Mouse (Mus musculus) adrenal gland, postnatal 10 days (tissue): ENCODE measurements at regions not wholly inside any gene's neighbourhood (a gene's known extent, or its start where the extent isn't known, plus 50 kb on each side); places are given as distances from the start of the nearest gene placed in this dataset.
"Not testable (repeated sequence)": the region's sequence is repeated elsewhere in the genome, so short reads cannot be mapped to it uniquely, and the experiment has no call there.

Experiments
- DNase-seq: peaks from one replicate; pipeline ENCODE4 v3.0.0; 2021; ENCODE audit warnings: mixed read lengths

- no peak for DNase-seq
Observed at GRCm38 (mm10) chr13:73035336-73035940, 224.8 kb upstream of the Irx4 start.

GRCm38 (mm10) chr13:73039731-73040130 lies 220.5 kb upstream of the Irx4 start:
- no peak for DNase-seq

GRCm38 (mm10) chr13:73041233-73042040 lies 218.8 kb upstream of the Irx4 start:
- no peak for DNase-seq

GRCm38 (mm10) chr13:73069840-73070530 lies 190.3 kb upstream of the Irx4 start:
- DNase-seq: peak; percentile 9

GRCm38 (mm10) chr13:73070531-73070908 lies 189.8 kb upstream of the Irx4 start:
- no peak for DNase-seq

GRCm38 (mm10) chr13:73071032-73071431 lies 189.2 kb upstream of the Irx4 start:
- no peak for DNase-seq

GRCm38 (mm10) chr13:73071854-73072852 lies 188.1 kb upstream of the Irx4 start:
- no peak for DNase-seq

- DNase-seq: no peak
Observed at GRCm38 (mm10) chr13:73077866-73078430, 182.3 kb upstream of the Irx4 start.

- DNase-seq: not testable (repeated sequence)
Observed at GRCm38 (mm10) chr13:73087815-73088214, 172.5 kb upstream of the Irx4 start.

- no peak for DNase-seq
Observed at GRCm38 (mm10) chr13:73091886-73092285, 168.4 kb upstream of the Irx4 start.

- DNase-seq: no peak
Observed at GRCm38 (mm10) chr13:73097502-73097901, 162.8 kb upstream of the Irx4 start.

GRCm38 (mm10) chr13:73099407-73099806 lies 160.9 kb upstream of the Irx4 start:
- no peak for DNase-seq

- no peak for DNase-seq
Observed at GRCm38 (mm10) chr13:73107250-73107993, 152.9 kb upstream of the Irx4 start.

GRCm38 (mm10) chr13:73116822-73117632 lies 143.3 kb upstream of the Irx4 start:
- no peak for DNase-seq

GRCm38 (mm10) chr13:73117633-73118076 lies 142.6 kb upstream of the Irx4 start:
- no peak for DNase-seq

- DNase-seq: no peak
Observed at GRCm38 (mm10) chr13:73122945-73123344, 137.3 kb upstream of the Irx4 start.

GRCm38 (mm10) chr13:73131270-73131669 lies 129.0 kb upstream of the Irx4 start:
- DNase-seq: no peak

- DNase-seq: no peak
Observed at GRCm38 (mm10) chr13:73132746-73133145, 127.5 kb upstream of the Irx4 start.

- no peak for DNase-seq
Observed at GRCm38 (mm10) chr13:73134929-73135328, 125.3 kb upstream of the Irx4 start.

GRCm38 (mm10) chr13:73141302-73141701 lies 119.0 kb upstream of the Irx4 start:
- no peak for DNase-seq
